Mouse (Mus musculus): ENCODE results near the gene Spns1. TPM values are rescaled to one million over a fixed set of nuclear protein-coding genes. Genes with fewer than 3 reads are reported as not detected.

Spns1 gene
- 1.8 TPM for polyA plus RNA-seq (2014; fragmentation: Illumina TruSeq; extraction: RNeasy Lipid Tissue Mini Kit (QIAGEN cat#74804); ENCODE audit: low read depth, low replicate concordance)

GRCm38 (mm10) chr7:126377278-126378158, at the start of gene Spns1:
Gene Spns1, minus strand, starts transcription at chr7:126377450.

GRCm38 (mm10) chr7:126414725-126415124, 37.5 kb upstream of the Spns1 start, which contains the start of gene Cd19:
Gene Cd19, minus strand, starts transcription at chr7:126414889.

GRCm38 (mm10) chr7:126396298-126397119, 19.3 kb upstream of the Spns1 start, which contains the start of gene Nfatc2ip:
Gene Nfatc2ip, minus strand, starts transcription at chr7:126396737.

GRCm38 (mm10) chr7:126369393-126369792, 7.9 kb downstream of the Spns1 start, which contains the start of gene Lat:
Gene Lat, minus strand, starts transcription at chr7:126369570.

Other genes with a start within 250 kb of the Spns1 start
- 40.6 TPM for gene Xpo6, start 176.9 kb downstream of the Spns1 start, polyA plus RNA-seq (2014; fragmentation: Illumina TruSeq; extraction: RNeasy Lipid Tissue Mini Kit (QIAGEN cat#74804); ENCODE audit: low read depth, low replicate concordance)
- 2.3 TPM for gene Sbk1, start 104.8 kb downstream of the Spns1 start, polyA plus RNA-seq (2014; fragmentation: Illumina TruSeq; extraction: RNeasy Lipid Tissue Mini Kit (QIAGEN cat#74804); ENCODE audit: low read depth, low replicate concordance)
- 0.38 TPM for gene Lat, start 7.9 kb downstream of the Spns1 start, polyA plus RNA-seq (2014; fragmentation: Illumina TruSeq; extraction: RNeasy Lipid Tissue Mini Kit (QIAGEN cat#74804); ENCODE audit: low read depth, low replicate concordance)
- gene Nfatc2ip, start 19.3 kb upstream of the Spns1 start, polyA plus RNA-seq (2014; fragmentation: Illumina TruSeq; extraction: RNeasy Lipid Tissue Mini Kit (QIAGEN cat#74804); ENCODE audit: low read depth, low replicate concordance), result 9.4 TPM
- 5.6 TPM for gene Cd19, start 37.4 kb upstream of the Spns1 start, polyA plus RNA-seq (2014; fragmentation: Illumina TruSeq; extraction: RNeasy Lipid Tissue Mini Kit (QIAGEN cat#74804); ENCODE audit: low read depth, low replicate concordance)
- gene Rabep2, start 51.3 kb upstream of the Spns1 start, polyA plus RNA-seq (2014; fragmentation: Illumina TruSeq; extraction: RNeasy Lipid Tissue Mini Kit (QIAGEN cat#74804); ENCODE audit: low read depth, low replicate concordance), result 0.63 TPM
- gene Atp2a1, start 85.7 kb upstream of the Spns1 start, polyA plus RNA-seq (2014; fragmentation: Illumina TruSeq; extraction: RNeasy Lipid Tissue Mini Kit (QIAGEN cat#74804); ENCODE audit: low read depth, low replicate concordance), result not detected
- gene Sh2b1, start 98.0 kb upstream of the Spns1 start, polyA plus RNA-seq (2014; fragmentation: Illumina TruSeq; extraction: RNeasy Lipid Tissue Mini Kit (QIAGEN cat#74804); ENCODE audit: low read depth, low replicate concordance), result 0.91 TPM
- gene Tufm, start 109.9 kb upstream of the Spns1 start, polyA plus RNA-seq (2014; fragmentation: Illumina TruSeq; extraction: RNeasy Lipid Tissue Mini Kit (QIAGEN cat#74804); ENCODE audit: low read depth, low replicate concordance), result 4.8 TPM
- 42.0 TPM for gene Atxn2l, start 126.0 kb upstream of the Spns1 start, polyA plus RNA-seq (2014; fragmentation: Illumina TruSeq; extraction: RNeasy Lipid Tissue Mini Kit (QIAGEN cat#74804); ENCODE audit: low read depth, low replicate concordance)
- 225 TPM for gene Eif3c, start 189.0 kb upstream of the Spns1 start, polyA plus RNA-seq (2014; fragmentation: Illumina TruSeq; extraction: RNeasy Lipid Tissue Mini Kit (QIAGEN cat#74804); ENCODE audit: low read depth, low replicate concordance)
- 0.22 TPM for gene Apobr, start 207.5 kb upstream of the Spns1 start, polyA plus RNA-seq (2014; fragmentation: Illumina TruSeq; extraction: RNeasy Lipid Tissue Mini Kit (QIAGEN cat#74804); ENCODE audit: low read depth, low replicate concordance)
- 4.5 TPM for gene Cln3, start 208.4 kb upstream of the Spns1 start, polyA plus RNA-seq (2014; fragmentation: Illumina TruSeq; extraction: RNeasy Lipid Tissue Mini Kit (QIAGEN cat#74804); ENCODE audit: low read depth, low replicate concordance)
- not detected for gene Il27, start 217.5 kb upstream of the Spns1 start, polyA plus RNA-seq (2014; fragmentation: Illumina TruSeq; extraction: RNeasy Lipid Tissue Mini Kit (QIAGEN cat#74804); ENCODE audit: low read depth, low replicate concordance)

All from sigmoid colon, adult 10 weeks (tissue).